Mouse (Mus musculus): ENCODE data around the gene Cd33. TPM values are rescaled to one million over a fixed set of nuclear protein-coding genes. Genes with fewer than 3 reads are reported as not detected.

Gene Cd33
- 1 to 10 TPM; 6.3 to 6.7 TPM for total RNA-seq (2021)

DNA sequence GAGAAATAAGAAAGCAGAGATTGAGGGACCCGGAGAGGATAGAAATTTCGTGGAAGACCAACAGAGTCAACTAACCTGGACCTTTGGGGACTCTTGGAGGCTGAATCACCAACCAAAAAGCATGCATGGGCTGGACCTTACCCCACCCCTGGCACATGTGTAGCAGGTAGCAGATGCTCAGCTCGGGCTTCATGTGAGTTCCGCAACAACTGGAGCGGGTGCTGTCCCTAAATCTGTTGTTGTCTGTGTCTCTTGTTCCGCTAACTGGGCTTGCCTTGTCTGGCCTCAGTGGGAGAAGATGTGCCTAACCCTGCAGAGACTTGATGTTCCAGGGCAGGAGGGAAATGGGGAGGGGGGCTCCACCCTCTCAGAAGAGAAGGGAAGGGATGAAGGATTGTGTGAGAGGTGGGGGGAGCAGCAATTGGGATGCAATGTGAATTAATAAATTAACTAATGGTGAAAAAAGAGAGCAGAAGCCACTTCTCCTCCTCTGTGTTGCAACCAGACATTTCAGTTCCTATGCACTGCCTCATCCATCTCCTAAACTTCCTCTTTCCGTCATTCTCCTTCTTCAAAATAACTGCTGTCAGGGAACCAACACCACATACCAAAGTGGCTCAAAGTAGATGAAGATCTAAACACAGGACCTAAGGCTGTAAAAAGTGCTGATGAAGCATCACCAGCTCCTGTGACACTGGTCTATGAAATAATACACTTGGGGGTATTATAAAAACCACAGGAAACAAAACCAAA lies at the start of gene Cd33:
Cd33 (minus strand) TSS at position 204 of the 753 bp plus-strand sequence.
- intact Hi-C loops (cut with DNase I) = no loop called here
- DNase-seq (ENCODE audit: extremely low spot score in 1 of 2, low spot score in 2 of 2) = no peak

DNA sequence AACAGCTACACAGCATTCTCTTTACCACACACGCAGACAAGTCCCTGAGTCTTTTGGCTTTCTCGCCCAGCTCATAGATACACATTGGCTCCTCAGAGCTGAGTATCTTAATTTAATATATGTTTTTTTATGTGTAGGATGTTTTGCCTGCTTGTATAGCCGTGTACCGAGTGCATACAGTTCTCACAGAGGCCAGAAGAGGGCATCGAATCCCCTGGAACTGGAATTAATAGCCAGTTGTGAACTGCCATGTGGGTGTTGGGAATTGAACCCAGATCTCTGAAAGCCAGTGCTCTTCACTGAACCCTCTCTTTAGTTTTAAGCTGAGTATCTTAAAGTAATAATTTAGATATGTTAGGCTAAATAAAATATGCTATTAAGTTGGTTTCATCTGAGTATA lies 40.6 kb upstream of the Cd33 start:
- DNase-seq (ENCODE audit: extremely low spot score in 1 of 2, low spot score in 2 of 2) = no peak
- intact Hi-C loops (cut with DNase I) = no loop called here

GRCm38 (mm10) chr7:43580526-43580925 lies 36.3 kb upstream of the Cd33 start:
- intact Hi-C loops (cut with DNase I) = no loop called here
- DNase-seq (ENCODE audit: extremely low spot score in 1 of 2, low spot score in 2 of 2) = peak in 1 of 2 experiments; percentile 44

GRCm38 (mm10) chr7:43579440-43580171 lies 35.4 kb upstream of the Cd33 start, which contains the start of gene Zfp719:
Gene Zfp719, plus strand, starts transcription at chr7:43579610.
- DNase-seq (ENCODE audit: extremely low spot score in 1 of 2, low spot score in 2 of 2) = peak; percentile 94 to 95
- intact Hi-C loops (cut with DNase I) = no loop called here

DNA sequence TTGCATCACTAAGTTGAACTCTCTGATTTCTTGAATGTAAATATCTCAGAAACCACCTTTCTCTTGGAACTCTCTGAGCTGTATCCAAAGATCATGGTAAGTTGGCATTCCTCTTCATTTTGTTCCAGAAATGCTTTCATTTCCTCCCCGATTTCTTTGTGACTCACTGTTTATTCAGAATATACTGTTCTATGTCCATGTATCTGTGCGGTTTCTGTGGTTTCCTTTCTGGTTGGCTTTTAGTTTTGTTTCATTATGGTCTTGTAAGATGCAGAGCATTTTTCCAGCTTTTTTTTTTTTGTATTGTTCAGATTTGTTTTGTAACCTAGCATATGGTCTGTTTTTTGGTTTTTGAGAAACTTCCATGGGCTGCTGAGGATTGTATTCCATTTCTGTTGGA lies 27.0 kb upstream of the Cd33 start:
- intact Hi-C loops (cut with DNase I) = no loop called here
- no peak for DNase-seq (ENCODE audit: extremely low spot score in 1 of 2, low spot score in 2 of 2)

GRCm38 (mm10) chr7:43563300-43563699 lies 19.1 kb upstream of the Cd33 start:
- DNase-seq (ENCODE audit: extremely low spot score in 1 of 2, low spot score in 2 of 2) = no peak
- intact Hi-C loops (cut with DNase I) = no loop called here

- intact Hi-C loops (cut with DNase I) = no loop called here
- no peak for DNase-seq (ENCODE audit: extremely low spot score in 1 of 2, low spot score in 2 of 2)
Measured at GRCm38 (mm10) chr7:43562651-43563070, 18.4 kb upstream of the Cd33 start.

GRCm38 (mm10) chr7:43562006-43562633 lies 17.9 kb upstream of the Cd33 start, which contains the start of gene Zfp658:
Gene Zfp658, plus strand, starts transcription at chr7:43562256.
- intact Hi-C loops (cut with DNase I) = no loop called here
- peak; percentile 89 to 92 for DNase-seq (ENCODE audit: extremely low spot score in 1 of 2, low spot score in 2 of 2)

DNA sequence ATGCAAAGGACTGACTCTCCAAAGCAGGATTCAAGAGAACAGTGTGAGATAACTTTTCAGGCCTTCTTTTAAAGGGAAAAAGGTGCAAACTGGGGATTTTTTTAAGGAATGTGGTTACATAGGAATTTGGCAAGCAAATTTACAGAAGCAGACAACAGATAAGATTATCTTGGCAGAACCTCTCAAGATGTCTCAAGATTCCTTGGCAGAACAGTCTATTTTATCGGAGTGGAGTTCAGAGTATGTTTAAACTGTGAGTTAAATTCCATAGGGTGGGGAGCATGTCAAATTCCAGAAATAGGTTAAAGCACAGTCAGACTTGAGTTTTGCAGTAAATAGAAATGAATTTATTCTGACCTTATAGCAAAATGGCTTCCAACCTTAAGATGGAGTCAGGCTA lies 12.7 kb upstream of the Cd33 start:
- no peak for DNase-seq (ENCODE audit: extremely low spot score in 1 of 2, low spot score in 2 of 2)
- intact Hi-C loops (cut with DNase I) = no loop called here

GRCm38 (mm10) chr7:43555351-43555750 lies 11.1 kb upstream of the Cd33 start:
- DNase-seq (ENCODE audit: extremely low spot score in 1 of 2, low spot score in 2 of 2) = no peak
- intact Hi-C loops (cut with DNase I) = no loop called here

GRCm38 (mm10) chr7:43554550-43554949 lies 10.3 kb upstream of the Cd33 start:
- intact Hi-C loops (cut with DNase I) = no loop called here
- peak in 1 of 2 experiments; percentile 64 for DNase-seq (ENCODE audit: extremely low spot score in 1 of 2, low spot score in 2 of 2)

DNA sequence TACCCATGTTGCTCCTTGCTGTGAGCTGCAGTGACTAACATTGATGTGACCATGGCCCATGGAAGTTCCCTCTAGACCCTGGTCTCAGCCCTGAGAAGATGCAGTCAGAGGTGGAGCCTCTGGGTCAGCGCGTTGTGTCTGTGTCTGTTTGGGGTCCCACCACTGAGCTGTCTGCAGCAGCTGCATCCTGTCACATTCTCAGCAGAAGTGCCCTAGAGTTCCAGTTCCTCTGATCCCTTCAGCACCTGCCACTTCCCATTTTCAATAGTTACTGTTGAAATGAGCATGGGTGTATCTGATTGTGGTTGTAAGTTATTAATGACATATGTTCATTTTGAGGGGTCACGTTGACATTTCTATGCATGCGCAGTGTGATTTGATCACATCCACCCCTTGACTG lies 8.9 kb upstream of the Cd33 start:
- peak in 1 of 2 experiments; percentile 43 for DNase-seq (ENCODE audit: extremely low spot score in 1 of 2, low spot score in 2 of 2)
- intact Hi-C loops (cut with DNase I) = no loop called here

GRCm38 (mm10) chr7:43548206-43548605 lies 4.0 kb upstream of the Cd33 start:
- intact Hi-C loops (cut with DNase I) = no loop called here
- no peak for DNase-seq (ENCODE audit: extremely low spot score in 1 of 2, low spot score in 2 of 2)

GRCm38 (mm10) chr7:43547666-43548065 lies 3.4 kb upstream of the Cd33 start:
- no peak for DNase-seq (ENCODE audit: extremely low spot score in 1 of 2, low spot score in 2 of 2)

DNA sequence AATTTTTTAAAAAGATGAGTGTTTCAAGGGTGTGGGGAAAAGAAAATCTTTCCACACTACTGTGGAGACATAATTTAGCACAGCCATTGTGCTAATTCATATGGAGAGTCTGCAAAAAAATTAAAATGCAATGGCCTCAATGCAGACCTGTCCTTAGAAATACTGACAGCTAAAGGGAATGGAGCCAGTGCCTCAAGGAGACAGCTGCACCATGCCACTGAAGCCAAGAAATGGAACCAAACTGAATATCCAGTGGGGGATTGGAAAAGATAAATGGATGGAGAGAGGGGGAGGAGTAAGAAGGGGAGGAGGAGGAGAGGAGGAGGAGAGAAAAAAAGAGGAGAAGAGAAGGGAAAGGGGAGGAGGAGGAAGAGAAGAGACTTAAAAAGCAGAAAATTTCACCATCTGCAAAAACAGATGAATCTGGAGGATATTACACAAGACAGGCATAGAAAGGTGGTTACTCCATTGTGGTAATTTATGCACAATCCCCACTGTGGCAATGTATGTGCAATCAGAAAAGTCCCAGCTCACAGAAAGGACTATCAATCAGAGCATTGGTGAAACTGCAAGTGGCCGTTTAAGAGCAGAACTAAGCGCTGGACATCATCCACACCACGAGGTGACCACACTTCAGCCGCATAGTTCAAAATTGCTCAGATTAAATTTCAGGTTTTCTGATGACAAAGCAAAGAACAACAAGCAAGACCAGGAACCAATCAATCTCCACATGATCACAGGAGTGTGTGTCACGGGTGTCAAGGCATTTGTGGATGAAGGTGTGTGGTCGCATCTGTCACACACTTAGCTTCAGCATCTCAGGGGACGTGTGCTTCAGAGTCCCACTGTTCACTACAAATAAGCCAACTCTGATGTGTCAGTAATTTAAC lies 1.7 kb upstream of the Cd33 start:
- no peak for DNase-seq (ENCODE audit: extremely low spot score in 1 of 2, low spot score in 2 of 2)
- intact Hi-C loops (cut with DNase I) = no loop called here

More at GRCm38 (mm10) chr7:43547666-43548065, 3.4 kb upstream of the Cd33 start:
- intact Hi-C loops (cut with DNase I) = no loop called here

DNA sequence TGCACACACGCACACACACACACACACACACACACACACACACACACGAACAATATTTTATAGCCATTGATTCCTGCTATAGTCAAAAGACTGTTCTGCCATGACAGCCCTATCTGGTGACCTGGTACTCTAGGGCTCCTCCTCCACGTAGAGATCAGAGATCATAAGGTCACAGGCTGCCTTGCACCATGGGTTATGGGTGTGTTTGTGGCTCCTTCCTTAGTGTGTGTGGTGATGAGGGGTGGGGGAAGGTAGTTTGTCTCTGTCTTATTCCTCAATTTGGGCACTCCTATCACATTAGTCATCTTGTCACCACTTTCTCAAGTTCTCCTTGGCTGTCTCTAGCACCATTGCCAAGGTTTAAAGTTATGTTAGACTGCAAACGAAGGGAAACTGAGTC lies 5.7 kb downstream of the Cd33 start:
- intact Hi-C loops (cut with DNase I) = no loop called here
- no peak for DNase-seq (ENCODE audit: extremely low spot score in 1 of 2, low spot score in 2 of 2)

- intact Hi-C loops (cut with DNase I) = no loop called here
- no peak for DNase-seq (ENCODE audit: extremely low spot score in 1 of 2, low spot score in 2 of 2)
Measured at GRCm38 (mm10) chr7:43532936-43533505, 11.2 kb downstream of the Cd33 start.

GRCm38 (mm10) chr7:43530216-43530785 lies 13.9 kb downstream of the Cd33 start:
- DNase-seq (ENCODE audit: extremely low spot score in 1 of 2, low spot score in 2 of 2) = no peak
- intact Hi-C loops (cut with DNase I) = no loop called here
